Mouse (Mus musculus) small intestine, adult 2 months (tissue): ENCODE results near the gene Sertad4. TPM values are rescaled to one million over a fixed set of nuclear protein-coding genes. Genes with fewer than 3 reads are reported as not detected.
A peak's percentile ranks its signal among the peaks of the same experiment; 100 is the strongest.

ENCODE experiments used
- H3K27ac ChIP-seq: fragments of 200-500 bp; 2 replicates; pipeline ENCODE4 v1.5.1; 2012; ENCODE audit warnings: low read depth, low read length, control low read depth, inconsistent platforms; ENCODE audit not compliant: insufficient read depth
- H3K27me3 ChIP-seq: fragments of 200-500 bp; 2 replicates; pipeline ENCODE4 v1.6.1; 2012; ENCODE audit warnings: mild to moderate bottlenecking, moderate library complexity, low read length, inconsistent platforms; ENCODE audit not compliant: control insufficient read depth, insufficient read depth
- H3K36me3 ChIP-seq: fragments of 200-500 bp; 2 replicates; pipeline ENCODE4 v1.6.1; 2012; ENCODE audit warnings: mild to moderate bottlenecking, low read length, control low read depth, inconsistent platforms; ENCODE audit not compliant: control insufficient read depth, insufficient read depth
- H3K4me1 ChIP-seq: fragments of 200-500 bp; 2 replicates; pipeline ENCODE4 v1.6.1; 2012; ENCODE audit warnings: low read length, inconsistent platforms, mixed read lengths; ENCODE audit not compliant: control insufficient read depth, insufficient read depth, insufficient read length
- H3K4me3 ChIP-seq: fragments of 200-500 bp; 2 replicates; pipeline ENCODE4 v1.5.1; 2012; ENCODE audit warnings: low read depth, mild to moderate bottlenecking, control low read depth, inconsistent platforms, low read length, moderate library complexity
- CTCF ChIP-seq: fragments of 200-500 bp; IDR thresholded peaks from 2 replicates; pipeline ENCODE4 v1.5.1; 2012; ENCODE audit warnings: low read depth, mild to moderate bottlenecking, control low read depth, inconsistent platforms, low read length, moderate library complexity, mixed read lengths; ENCODE audit not compliant: insufficient replicate concordance, insufficient read length; ENCODE audit errors: extremely low read depth
- POLR2A ChIP-seq: fragments of 200-500 bp; IDR thresholded peaks from 2 replicates; pipeline ENCODE4 v1.6.1; 2012; ENCODE audit warnings: low read depth, mild to moderate bottlenecking, control low read depth, inconsistent platforms, low read length, moderate library complexity
- WGBS: fragments of 180-500 bp; shearing (Covaris S2); methylation state at CpG from one replicate; pipeline ENCODE4 v1.1.7; 2018; 5-methylcytosine and 5-hydroxymethylcytosine counted together
- polyA plus RNA-seq: library from polyadenylated mRNA; depleted of rRNA; stranded (reverse); fragments of >200 nt; gene quantifications from 2 replicates; pipeline ENCODE4 v1.2.3, GENCODE M21; 2012

Gene Sertad4
- polyA plus RNA-seq, 1 experiment = 0.79 TPM

- Histone ChIP-seq H3K36me3 (no peaks in the 10 kb centered on the region), H3K27ac (no peak overlapping the region), H3K27me3 (peaks cover 4% of the 10 kb centered on the region; the same call in 1 of the 2 replicates), H3K4me3 (no peak overlapping the region), H3K4me1 (peaks cover 15% of the 10 kb centered on the region)
- WGBS = 82% methylated on average over 26 of the region's 26 CpGs
- no peak for TF ChIP-seq CTCF
- no peak for TF ChIP-seq POLR2A
Measured at GRCm38 (mm10) chr1:192833586-192833985, 22.0 kb downstream of the Sertad4 start.

GRCm38 (mm10) chr1:192833097-192833496 is 22.5 kb downstream of the Sertad4 start:
- Histone ChIP-seq H3K4me3 (no peak overlapping the region), H3K27me3 (peaks cover 4% of the 10 kb centered on the region; the same call in 1 of the 2 replicates), H3K36me3 (no peaks in the 10 kb centered on the region), H3K27ac (no peak overlapping the region), H3K4me1 (peaks cover 15% of the 10 kb centered on the region)
- 82% methylated on average over 4 of the region's 4 CpGs for WGBS
- TF ChIP-seq CTCF = no peak
- no peak for TF ChIP-seq POLR2A

GRCm38 (mm10) chr1:192832338-192832737 is 23.2 kb downstream of the Sertad4 start:
- Histone ChIP-seq H3K27ac (no peak overlapping the region), H3K4me3 (no peak overlapping the region), H3K4me1 (peaks cover 15% of the 10 kb centered on the region), H3K27me3 (peaks cover 4% of the 10 kb centered on the region; the same call in 1 of the 2 replicates), H3K36me3 (no peaks in the 10 kb centered on the region)
- no peak for TF ChIP-seq CTCF
- no peak for TF ChIP-seq POLR2A
- WGBS = 45% methylated on average over 2 of the region's 2 CpGs

GRCm38 (mm10) chr1:192830444-192830843 is 25.1 kb downstream of the Sertad4 start:
- WGBS = 30% methylated on average over 6 of the region's 6 CpGs
- Histone ChIP-seq H3K27ac (peak overlapping the region; percentile 47; the same call in 1 of the 2 replicates), H3K36me3 (no peaks in the 10 kb centered on the region), H3K4me3 (no peak overlapping the region), H3K27me3 (peaks cover 4% of the 10 kb centered on the region; the same call in 1 of the 2 replicates), H3K4me1 (peaks cover 15% of the 10 kb centered on the region)
- TF ChIP-seq POLR2A (no peak), CTCF (no peak)

GRCm38 (mm10) chr1:192828928-192829327 is 26.6 kb downstream of the Sertad4 start:
- no peaks in the 10 kb centered on the region for H3K36me3 ChIP-seq
- TF ChIP-seq POLR2A = no peak
- no peak for TF ChIP-seq CTCF
- H3K27me3 ChIP-seq = peaks cover 4% of the 10 kb centered on the region; the same call in 1 of the 2 replicates
- H3K27ac ChIP-seq = no peak overlapping the region
- peaks cover 10% of the 10 kb centered on the region; the same call in 1 of the 2 replicates for H3K4me1 ChIP-seq
- H3K4me3 ChIP-seq = no peak overlapping the region
- 84% methylated on average over 7 of the region's 7 CpGs for WGBS

- Histone ChIP-seq H3K4me1 (peaks cover 10% of the 10 kb centered on the region; the same call in 1 of the 2 replicates), H3K27ac (no peak overlapping the region), H3K27me3 (no peaks in the 10 kb centered on the region), H3K36me3 (no peaks in the 10 kb centered on the region), H3K4me3 (no peak overlapping the region)
- TF ChIP-seq POLR2A = no peak
Measured at GRCm38 (mm10) chr1:192827955-192828354, 27.6 kb downstream of the Sertad4 start.

GRCm38 (mm10) chr1:192825746-192826145 is 29.8 kb downstream of the Sertad4 start:
- Histone ChIP-seq H3K36me3 (no peaks in the 10 kb centered on the region), H3K4me3 (no peak overlapping the region), H3K4me1 (peaks cover 6% of the 10 kb centered on the region; the same call in 1 of the 2 replicates), H3K27me3 (no peaks in the 10 kb centered on the region), H3K27ac (no peak overlapping the region)
- WGBS = 34% methylated on average over 9 of the region's 9 CpGs
- TF ChIP-seq CTCF (no peak), POLR2A (no peak)
